Mouse (Mus musculus): ENCODE measurements at regions not wholly inside any gene's neighbourhood (a gene's known extent, or its start where the extent isn't known, plus 50 kb on each side); places are given as distances from the start of the nearest gene placed in this dataset.

GRCm38 (mm10) chr14:80369448-80370153, 385.7 kb downstream of the Olfm4 start:
- Histone ChIP-seq H3K4me3 (no peak overlapping the region), H3K9me3 (no peaks in the 10 kb centered on the region), H3K36me3 (no peaks in the 10 kb centered on the region), H3K27me3 (no peaks in the 10 kb centered on the region), H3K4me2 (no peak overlapping the region), H3K4me1 (no peaks in the 10 kb centered on the region), H3K9ac (no peak overlapping the region), H3K27ac (no peak overlapping the region)
- ATAC-seq (ENCODE audit: insufficient number of reproducible peaks, insufficient read depth, low FRiP score, low TSS enrichment, low read depth) = no peak
- 62% methylated on average over 11 of the region's 11 CpGs for WGBS

- 83% methylated on average over 1 of the region's 1 CpGs for WGBS
These were observed 390.4 kb downstream of the Olfm4 start for GRCm38 (mm10) chr14:80374290-80374689.

DNA sequence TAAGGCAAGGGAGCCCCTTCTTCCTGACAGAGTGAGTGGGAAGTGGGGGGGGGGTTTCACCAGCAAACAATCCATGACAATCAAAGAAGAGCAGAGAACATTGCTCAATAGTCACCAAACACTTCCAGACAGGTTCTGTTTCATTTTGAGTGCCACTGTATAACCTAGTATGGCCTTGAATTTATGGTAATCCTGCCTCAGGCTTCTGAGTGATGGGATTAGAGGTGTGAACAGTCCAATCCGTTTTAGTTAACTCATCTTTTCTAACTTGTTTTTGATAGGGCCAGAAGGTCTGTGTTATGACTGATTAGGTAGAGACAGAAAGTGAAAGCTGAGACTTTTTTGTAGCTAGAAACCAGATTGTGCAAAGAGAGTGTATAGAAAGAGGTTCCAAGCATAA, 393.2 kb downstream of the Olfm4 start:
- no peak for ATAC-seq (ENCODE audit: insufficient number of reproducible peaks, insufficient read depth, low FRiP score, low TSS enrichment, low read depth)
- Histone ChIP-seq H3K9me3 (no peaks in the 10 kb centered on the region), H3K4me3 (no peak overlapping the region), H3K4me1 (no peaks in the 10 kb centered on the region), H3K4me2 (no peak overlapping the region), H3K27me3 (no peaks in the 10 kb centered on the region), H3K27ac (no peak overlapping the region), H3K36me3 (no peaks in the 10 kb centered on the region), H3K9ac (no peak overlapping the region)
- 53% methylated on average over 1 of the region's 1 CpGs for WGBS

More at GRCm38 (mm10) chr14:80374290-80374689, 390.4 kb downstream of the Olfm4 start:
- Histone ChIP-seq H3K4me3 (no peak overlapping the region), H3K9me3 (no peaks in the 10 kb centered on the region), H3K27ac (no peak overlapping the region), H3K4me2 (no peak overlapping the region), H3K9ac (no peak overlapping the region), H3K27me3 (no peaks in the 10 kb centered on the region), H3K36me3 (no peaks in the 10 kb centered on the region), H3K4me1 (no peaks in the 10 kb centered on the region)
- no peak for ATAC-seq (ENCODE audit: insufficient number of reproducible peaks, insufficient read depth, low FRiP score, low TSS enrichment, low read depth)

DNA sequence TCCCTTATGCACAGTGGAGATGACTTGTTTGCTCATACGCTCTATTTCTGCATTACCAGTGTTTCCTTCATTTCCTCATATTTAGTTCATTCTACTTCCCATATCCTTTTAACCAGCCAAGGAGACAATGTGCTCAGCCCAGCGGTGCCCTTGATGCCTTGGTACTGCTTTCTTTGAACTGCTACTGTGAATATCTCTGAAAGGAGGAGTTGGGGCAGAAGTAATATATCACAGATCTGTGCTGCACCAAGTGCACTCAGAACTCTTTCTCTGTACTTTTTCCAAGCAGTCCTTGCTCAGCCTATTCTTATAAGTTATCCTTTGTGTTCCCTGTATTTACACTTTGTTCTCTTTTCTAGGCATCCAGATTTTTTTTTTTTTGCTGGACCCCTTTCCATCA, 407.5 kb downstream of the Olfm4 start:
- H3K27me3 ChIP-seq = no peaks in the 10 kb centered on the region
- no peak overlapping the region for H3K4me2 ChIP-seq
- WGBS = 81% methylated on average over 2 of the region's 2 CpGs
- no peaks in the 10 kb centered on the region for H3K9me3 ChIP-seq
- no peaks in the 10 kb centered on the region for H3K36me3 ChIP-seq
- H3K27ac ChIP-seq = no peak overlapping the region
- H3K4me3 ChIP-seq = no peak overlapping the region
- ATAC-seq (ENCODE audit: insufficient number of reproducible peaks, insufficient read depth, low FRiP score, low TSS enrichment, low read depth) = no peak
- no peaks in the 10 kb centered on the region for H3K4me1 ChIP-seq
- H3K9ac ChIP-seq = no peak overlapping the region

DNA sequence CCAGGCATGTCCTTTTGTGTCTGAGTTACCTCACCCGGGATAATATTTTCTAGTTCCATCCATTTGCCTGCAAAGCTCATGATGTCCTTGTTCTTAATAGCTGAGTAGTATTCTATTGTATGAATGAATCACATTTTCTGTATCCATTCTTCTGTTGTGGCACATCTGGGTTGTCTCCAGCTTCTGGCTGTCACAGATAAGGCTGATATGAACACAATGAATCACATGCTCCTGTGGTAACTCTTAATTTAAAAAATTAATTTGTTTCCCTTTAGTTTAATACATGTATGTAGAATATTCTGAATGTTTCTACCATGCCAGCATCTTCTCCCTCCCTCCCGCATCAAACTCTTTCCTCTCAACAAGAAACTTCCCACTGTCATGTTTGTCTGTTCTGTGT, 424.4 kb downstream of the Olfm4 start:
- no peak overlapping the region for H3K27ac ChIP-seq
- WGBS = 94% methylated on average over 2 of the region's 2 CpGs
- no peaks in the 10 kb centered on the region for H3K27me3 ChIP-seq
- H3K9me3 ChIP-seq = no peaks in the 10 kb centered on the region
- H3K4me3 ChIP-seq = no peak overlapping the region
- H3K4me2 ChIP-seq = no peak overlapping the region
- no peaks in the 10 kb centered on the region for H3K4me1 ChIP-seq
- H3K36me3 ChIP-seq = no peaks in the 10 kb centered on the region
- ATAC-seq (ENCODE audit: insufficient number of reproducible peaks, insufficient read depth, low FRiP score, low TSS enrichment, low read depth) = no peak
- H3K9ac ChIP-seq = no peak overlapping the region

DNA sequence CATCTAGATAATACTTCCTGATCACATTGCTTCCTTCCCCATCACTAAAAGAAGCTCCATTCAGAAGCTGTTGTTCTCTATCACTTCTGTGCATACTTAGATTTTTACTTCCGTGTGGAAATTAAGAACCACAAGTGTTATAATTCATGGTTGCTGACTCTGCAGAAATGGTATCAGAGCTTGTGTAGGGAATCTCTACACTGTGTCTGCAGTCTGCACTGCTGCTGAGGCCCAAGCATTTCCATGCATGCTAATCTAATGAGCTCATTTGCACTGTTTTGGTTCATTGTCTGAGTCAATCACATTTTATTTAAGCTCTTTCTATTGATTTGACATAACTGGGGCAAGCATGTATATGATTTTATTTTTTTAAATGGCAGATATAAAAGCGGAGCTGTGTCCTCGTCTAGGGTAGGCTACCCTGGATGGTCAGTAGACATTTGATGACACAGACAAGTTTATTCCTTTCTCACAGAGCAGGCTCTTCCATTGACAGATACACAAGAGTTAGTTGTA, 435.0 kb downstream of the Olfm4 start:
- Histone ChIP-seq H3K27me3 (no peaks in the 10 kb centered on the region), H3K36me3 (no peaks in the 10 kb centered on the region), H3K9me3 (no peaks in the 10 kb centered on the region), H3K4me1 (no peaks in the 10 kb centered on the region), H3K4me3 (no peak overlapping the region), H3K4me2 (no peak overlapping the region), H3K9ac (no peak overlapping the region), H3K27ac (no peak overlapping the region)
- WGBS = 84% methylated on average over 3 of the region's 3 CpGs
- ATAC-seq (ENCODE audit: insufficient number of reproducible peaks, insufficient read depth, low FRiP score, low TSS enrichment, low read depth) = no peak

DNA sequence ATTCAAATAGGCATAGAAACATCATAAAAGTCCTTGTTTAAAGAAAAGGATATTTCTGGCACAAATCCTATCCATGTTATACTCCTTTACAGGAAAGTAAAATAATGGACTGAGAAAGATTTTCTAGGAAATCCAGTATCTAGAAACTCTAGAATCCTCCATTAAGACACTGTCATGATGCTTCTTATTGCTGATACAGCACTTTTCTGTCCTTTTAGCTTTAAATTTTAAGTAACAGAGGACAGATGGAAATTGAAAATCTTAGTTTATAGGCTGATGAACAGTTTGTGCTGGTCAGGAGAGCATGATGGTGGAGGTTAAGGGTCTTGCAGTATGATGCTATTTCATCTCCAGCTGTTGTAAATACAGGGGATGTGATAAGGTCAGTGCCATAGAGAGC, 459.9 kb downstream of the Olfm4 start:
- no peak overlapping the region for H3K4me3 ChIP-seq

GRCm38 (mm10) chr14:80471470-80471869, 487.6 kb downstream of the Olfm4 start:
- H3K9me3 ChIP-seq = no peaks in the 10 kb centered on the region
- no peak overlapping the region for H3K4me2 ChIP-seq
- no peaks in the 10 kb centered on the region for H3K4me1 ChIP-seq
- H3K27ac ChIP-seq = no peak overlapping the region
- H3K4me3 ChIP-seq = no peak overlapping the region
- no peak for ATAC-seq (ENCODE audit: insufficient number of reproducible peaks, insufficient read depth, low FRiP score, low TSS enrichment, low read depth)
- WGBS = 51% methylated on average over 1 of the region's 1 CpGs
- no peaks in the 10 kb centered on the region for H3K36me3 ChIP-seq
- H3K9ac ChIP-seq = no peak overlapping the region
- H3K27me3 ChIP-seq = no peaks in the 10 kb centered on the region

More for the DNA sequence above, 459.9 kb downstream of the Olfm4 start:
- Histone ChIP-seq H3K4me1 (no peaks in the 10 kb centered on the region), H3K4me2 (no peak overlapping the region), H3K27me3 (no peaks in the 10 kb centered on the region), H3K9me3 (no peaks in the 10 kb centered on the region), H3K36me3 (no peaks in the 10 kb centered on the region), H3K27ac (no peak overlapping the region), H3K9ac (no peak overlapping the region)
- ATAC-seq (ENCODE audit: insufficient number of reproducible peaks, insufficient read depth, low FRiP score, low TSS enrichment, low read depth) = no peak

- no peak overlapping the region for H3K9ac ChIP-seq
- no peak overlapping the region for H3K4me2 ChIP-seq
- no peak overlapping the region for H3K4me3 ChIP-seq
- H3K9me3 ChIP-seq = no peaks in the 10 kb centered on the region
- ATAC-seq (ENCODE audit: insufficient number of reproducible peaks, insufficient read depth, low FRiP score, low TSS enrichment, low read depth) = no peak
- no peaks in the 10 kb centered on the region for H3K36me3 ChIP-seq
- no peak overlapping the region for H3K27ac ChIP-seq
- H3K27me3 ChIP-seq = no peaks in the 10 kb centered on the region
- no peaks in the 10 kb centered on the region for H3K4me1 ChIP-seq
These were observed 496.0 kb downstream of the Olfm4 start for GRCm38 (mm10) chr14:80479918-80480317.

DNA sequence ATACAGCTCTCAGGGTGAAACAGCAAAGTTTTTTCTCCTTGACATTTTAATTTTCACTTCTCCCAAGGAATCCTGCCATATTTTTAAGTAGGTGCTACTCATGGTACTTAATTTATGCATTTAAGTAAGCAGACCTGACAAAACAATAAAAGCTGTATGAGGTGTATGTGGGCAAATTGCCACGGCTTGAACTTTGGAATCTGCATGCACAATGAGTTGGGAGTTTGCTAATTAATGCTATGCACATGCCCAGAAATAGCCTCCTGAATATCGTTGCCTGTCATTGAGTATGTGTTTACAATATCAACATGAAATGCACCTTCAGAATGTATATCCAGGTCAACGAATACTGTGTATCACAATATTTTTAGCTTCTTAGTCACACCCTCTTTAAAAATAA, 498.9 kb downstream of the Olfm4 start:
- ATAC-seq (ENCODE audit: insufficient number of reproducible peaks, insufficient read depth, low FRiP score, low TSS enrichment, low read depth) = no peak
- H3K4me3 ChIP-seq = no peak overlapping the region
- 85% methylated on average over 3 of the region's 3 CpGs for WGBS

GRCm38 (mm10) chr14:80484256-80484655, 500.4 kb downstream of the Olfm4 start:
- no peaks in the 10 kb centered on the region for H3K36me3 ChIP-seq
- H3K4me1 ChIP-seq = no peaks in the 10 kb centered on the region
- H3K9me3 ChIP-seq = no peaks in the 10 kb centered on the region
- H3K4me3 ChIP-seq = no peak overlapping the region
- no peak for ATAC-seq (ENCODE audit: insufficient number of reproducible peaks, insufficient read depth, low FRiP score, low TSS enrichment, low read depth)
- no peak overlapping the region for H3K27ac ChIP-seq
- H3K9ac ChIP-seq = no peak overlapping the region
- no peak overlapping the region for H3K4me2 ChIP-seq
- H3K27me3 ChIP-seq = no peaks in the 10 kb centered on the region

More for the DNA sequence above, 498.9 kb downstream of the Olfm4 start:
- no peak overlapping the region for H3K4me2 ChIP-seq
- no peak overlapping the region for H3K9ac ChIP-seq
- H3K36me3 ChIP-seq = no peaks in the 10 kb centered on the region
- no peaks in the 10 kb centered on the region for H3K9me3 ChIP-seq
- H3K27me3 ChIP-seq = no peaks in the 10 kb centered on the region
- H3K4me1 ChIP-seq = no peaks in the 10 kb centered on the region
- no peak overlapping the region for H3K27ac ChIP-seq

- H3K27me3 ChIP-seq = no peaks in the 10 kb centered on the region
- H3K4me1 ChIP-seq = no peaks in the 10 kb centered on the region
- no peak overlapping the region for H3K4me3 ChIP-seq
- H3K9me3 ChIP-seq = no peaks in the 10 kb centered on the region
- no peak overlapping the region for H3K4me2 ChIP-seq
- H3K36me3 ChIP-seq = no peaks in the 10 kb centered on the region
- ATAC-seq (ENCODE audit: insufficient number of reproducible peaks, insufficient read depth, low FRiP score, low TSS enrichment, low read depth) = no peak
- H3K27ac ChIP-seq = no peak overlapping the region
- H3K9ac ChIP-seq = no peak overlapping the region
These were observed 501.3 kb downstream of the Olfm4 start for GRCm38 (mm10) chr14:80485149-80485548.
